Mouse (Mus musculus): ENCODE measurements around the gene Srsf6.

DNA sequence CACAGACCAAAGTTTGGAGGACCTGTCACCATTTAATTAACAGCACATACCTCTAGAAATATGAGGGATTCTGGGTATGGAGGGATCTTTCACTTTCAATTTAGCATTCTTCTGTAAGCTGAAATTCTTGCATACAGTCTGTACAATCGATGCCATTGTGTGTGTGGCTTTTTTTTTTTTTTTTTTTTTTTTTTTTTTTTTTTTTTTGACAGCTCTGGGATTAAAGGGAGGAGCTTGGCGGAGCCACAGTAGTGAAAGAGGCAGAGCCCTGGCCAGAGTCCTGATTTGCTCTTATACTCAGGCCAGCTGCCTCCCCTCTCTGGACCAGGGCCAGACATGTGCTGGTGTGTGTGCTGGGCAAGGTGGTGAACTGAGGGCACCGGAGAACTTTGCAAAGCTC lies 54.6 kb downstream of the Srsf6 start:
- no peak for TF ChIP-seq CTCF (IDR thresholded peaks at IDR 0.05; ENCODE audit: extremely low read depth, insufficient read depth, insufficient read length, insufficient replicate concordance)
- no peak for TF ChIP-seq POLR2A (IDR thresholded peaks at IDR 0.05; ENCODE audit: low read depth, low read length)

Measured in spleen, adult 2 months (tissue).